Mouse (Mus musculus): ENCODE measurements around the gene Sik3. TPM values are rescaled to one million over a fixed set of nuclear protein-coding genes. Genes with fewer than 3 reads are reported as not detected.

Sik3 gene
- polyA plus RNA-seq, 1 experiment from 2014 or later, result 4.7 TPM

DNA sequence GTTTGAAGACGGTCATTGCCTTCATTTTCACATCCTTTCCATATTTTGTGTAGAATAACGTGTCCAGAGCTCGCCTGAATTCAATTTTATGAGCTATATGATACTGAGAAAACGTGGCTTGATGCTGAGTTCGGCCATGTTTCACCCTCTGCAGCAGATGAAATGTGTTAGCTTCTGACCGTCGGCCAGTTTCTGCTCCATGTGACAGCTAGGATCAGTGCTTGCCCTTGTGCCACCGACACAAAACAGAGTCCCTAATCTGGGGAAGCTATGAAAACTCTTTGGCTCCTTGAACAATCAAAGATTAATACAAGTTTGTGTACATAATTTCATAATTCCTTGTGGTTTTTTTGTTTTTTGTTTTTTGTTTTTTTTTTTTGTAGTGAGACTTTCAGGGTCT is 178.6 kb downstream of the Sik3 start:
- peaks cover 21% of the 10 kb centered on the region for H3K36me3 ChIP-seq
- 49% methylated on average over 8 of the region's 8 CpGs for WGBS
- H3K4me3 ChIP-seq, result no peak overlapping the region
- H3K4me1 ChIP-seq, result peaks cover 28% of the 10 kb centered on the region
- no peak overlapping the region for H3K4me2 ChIP-seq
- no peaks in the 10 kb centered on the region for H3K27me3 ChIP-seq (replicated peaks)
- ATAC-seq (ENCODE audit: extremely low read depth, insufficient number of reproducible peaks, low FRiP score, low TSS enrichment), result no peak
- H3K9ac ChIP-seq, result 0 out of 2 replicates have a peak overlapping the region, but pooled peaks have one; percentile 2
- no peaks in the 10 kb centered on the region for H3K9me3 ChIP-seq
- peak overlapping the region; percentile 56; the same call in 1 of the 2 replicates for H3K27ac ChIP-seq (replicated peaks)

- H3K27ac ChIP-seq (replicated peaks), result no peak overlapping the region
- ATAC-seq (ENCODE audit: extremely low read depth, insufficient number of reproducible peaks, low FRiP score, low TSS enrichment), result no peak
- 37% methylated on average over 1 of the region's 1 CpGs for WGBS
- no peaks in the 10 kb centered on the region for H3K9me3 ChIP-seq
- H3K9ac ChIP-seq, result no peak overlapping the region
- no peaks in the 10 kb centered on the region for H3K27me3 ChIP-seq (replicated peaks)
- no peak overlapping the region for H3K4me2 ChIP-seq
- peaks cover 32% of the 10 kb centered on the region for H3K4me1 ChIP-seq
- H3K36me3 ChIP-seq, result peaks cover 23% of the 10 kb centered on the region
- H3K4me3 ChIP-seq, result no peak overlapping the region
Measured at GRCm38 (mm10) chr9:46191644-46192043, 179.0 kb downstream of the Sik3 start.

DNA sequence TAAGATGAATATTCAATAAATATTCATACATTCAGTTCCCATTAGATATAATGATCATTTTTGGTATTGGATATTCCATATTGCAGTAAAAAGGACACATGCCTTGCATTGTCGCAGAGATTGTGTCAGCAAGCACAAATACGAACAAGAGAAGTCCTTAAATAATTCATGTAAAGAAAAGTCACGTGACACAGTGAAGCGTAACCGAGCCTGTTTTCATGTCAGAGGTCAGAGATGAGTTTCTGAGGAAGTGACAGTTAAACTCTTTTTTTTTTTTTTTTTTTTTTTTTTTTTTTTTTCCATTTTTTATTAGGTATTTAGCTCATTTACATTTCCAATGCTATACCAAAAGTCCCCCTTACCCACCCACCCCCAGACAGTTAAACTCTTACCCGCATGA is 180.0 kb downstream of the Sik3 start:
- H3K27ac ChIP-seq (replicated peaks), result no peak overlapping the region
- no peak overlapping the region for H3K4me2 ChIP-seq
- H3K4me3 ChIP-seq, result no peak overlapping the region
- peaks cover 42% of the 10 kb centered on the region for H3K4me1 ChIP-seq
- H3K9me3 ChIP-seq, result no peaks in the 10 kb centered on the region
- peaks cover 23% of the 10 kb centered on the region for H3K36me3 ChIP-seq
- ATAC-seq (ENCODE audit: extremely low read depth, insufficient number of reproducible peaks, low FRiP score, low TSS enrichment), result no peak
- no peak overlapping the region for H3K9ac ChIP-seq
- 86% methylated on average over 6 of the region's 6 CpGs for WGBS
- no peaks in the 10 kb centered on the region for H3K27me3 ChIP-seq (replicated peaks)

DNA sequence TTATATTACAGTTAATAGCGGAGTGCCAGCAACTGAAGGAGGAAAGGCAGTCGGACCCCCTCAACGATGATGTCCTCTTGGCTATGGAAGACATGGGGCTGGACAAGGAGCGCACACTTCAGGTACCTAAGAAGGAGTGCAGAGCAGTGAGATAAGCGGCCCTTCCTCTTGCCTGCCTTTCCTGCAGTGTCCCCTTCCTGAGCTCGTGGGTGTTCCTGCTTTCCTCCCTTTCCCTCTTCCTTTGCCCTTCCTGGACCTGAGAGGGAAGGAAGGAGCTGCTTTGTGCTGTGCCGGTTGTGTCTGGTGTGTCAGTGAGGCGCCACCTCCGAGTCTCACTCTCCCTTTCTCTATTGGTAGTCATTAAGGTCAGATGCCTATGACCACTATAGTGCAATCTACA is 182.2 kb downstream of the Sik3 start:
- Histone ChIP-seq H3K4me3 (no peak overlapping the region), H3K4me1 (peaks cover 63% of the 10 kb centered on the region), H3K27me3 (replicated peaks) (no peaks in the 10 kb centered on the region), H3K36me3 (peaks cover 41% of the 10 kb centered on the region), H3K9ac (0 out of 2 replicates have a peak overlapping the region, but pooled peaks have one; percentile 7), H3K27ac (replicated peaks) (no peak overlapping the region), H3K4me2 (no peak overlapping the region), H3K9me3 (no peaks in the 10 kb centered on the region)
- 69% methylated on average over 9 of the region's 9 CpGs for WGBS
- ATAC-seq (ENCODE audit: extremely low read depth, insufficient number of reproducible peaks, low FRiP score, low TSS enrichment), result no peak

- Histone ChIP-seq H3K27ac (replicated peaks) (peak overlapping the region; percentile 87), H3K36me3 (peaks cover 58% of the 10 kb centered on the region), H3K9me3 (no peaks in the 10 kb centered on the region), H3K27me3 (replicated peaks) (no peaks in the 10 kb centered on the region), H3K4me3 (peak overlapping the region; percentile 27), H3K4me1 (peaks cover 58% of the 10 kb centered on the region), H3K9ac (peak overlapping the region; percentile 61), H3K4me2 (peak overlapping the region; percentile 58)
- WGBS, result 16% methylated on average over 12 of the region's 12 CpGs
- ATAC-seq (ENCODE audit: extremely low read depth, insufficient number of reproducible peaks, low FRiP score, low TSS enrichment), result peak; percentile 32; the same call in 1 of the 2 replicates
Measured at GRCm38 (mm10) chr9:46196699-46197169, 184.1 kb downstream of the Sik3 start.

- peaks cover 69% of the 10 kb centered on the region for H3K36me3 ChIP-seq
- peaks cover 69% of the 10 kb centered on the region for H3K4me1 ChIP-seq
- ATAC-seq (ENCODE audit: extremely low read depth, insufficient number of reproducible peaks, low FRiP score, low TSS enrichment), result no peak
- no peaks in the 10 kb centered on the region for H3K9me3 ChIP-seq
- peak overlapping the region; percentile 12; the same call in 1 of the 2 replicates for H3K4me2 ChIP-seq
- 38% methylated on average over 9 of the region's 9 CpGs for WGBS
- H3K27ac ChIP-seq (replicated peaks), result peak overlapping the region; percentile 87
- no peaks in the 10 kb centered on the region for H3K27me3 ChIP-seq (replicated peaks)
- peak overlapping the region; percentile 33; the same call in 1 of the 2 replicates for H3K9ac ChIP-seq
- H3K4me3 ChIP-seq, result no peak overlapping the region
Measured at GRCm38 (mm10) chr9:46198461-46198860, 185.8 kb downstream of the Sik3 start.

- H3K4me1 ChIP-seq, result peaks cover 69% of the 10 kb centered on the region
- no peaks in the 10 kb centered on the region for H3K9me3 ChIP-seq
- peaks cover 71% of the 10 kb centered on the region for H3K36me3 ChIP-seq
- peak overlapping the region; percentile 87 for H3K27ac ChIP-seq (replicated peaks)
- 52% methylated on average over 7 of the region's 7 CpGs for WGBS
- no peak for ATAC-seq (ENCODE audit: extremely low read depth, insufficient number of reproducible peaks, low FRiP score, low TSS enrichment)
- H3K9ac ChIP-seq, result peak overlapping the region; percentile 33; the same call in 1 of the 2 replicates
- no peak overlapping the region for H3K4me2 ChIP-seq
- no peaks in the 10 kb centered on the region for H3K27me3 ChIP-seq (replicated peaks)
- H3K4me3 ChIP-seq, result no peak overlapping the region
Measured at GRCm38 (mm10) chr9:46198936-46199335, 186.3 kb downstream of the Sik3 start.

DNA sequence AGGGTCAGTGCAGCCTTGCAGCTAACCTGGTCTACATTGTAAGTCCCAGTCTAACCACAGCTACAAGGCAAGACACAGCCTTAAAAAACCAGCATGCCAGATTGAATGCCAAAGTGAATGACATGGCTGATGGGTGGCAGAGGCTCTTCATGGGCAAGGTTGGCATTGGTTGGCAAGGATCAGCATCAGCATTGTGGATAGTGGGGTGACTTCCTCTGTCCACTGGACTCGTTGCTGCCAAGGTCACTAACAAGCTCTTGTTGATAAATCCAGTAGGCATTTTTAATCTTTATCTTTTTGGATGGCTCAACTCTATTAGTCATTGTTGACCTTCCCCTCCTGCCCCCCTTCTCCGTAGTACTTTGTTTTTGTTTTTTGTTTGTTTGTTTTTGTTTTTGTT is 187.0 kb downstream of the Sik3 start:
- no peaks in the 10 kb centered on the region for H3K9me3 ChIP-seq
- WGBS, result 71% methylated on average over 2 of the region's 2 CpGs
- peaks cover 72% of the 10 kb centered on the region for H3K36me3 ChIP-seq
- ATAC-seq (ENCODE audit: extremely low read depth, insufficient number of reproducible peaks, low FRiP score, low TSS enrichment), result no peak
- no peak overlapping the region for H3K4me3 ChIP-seq
- H3K4me1 ChIP-seq, result peaks cover 69% of the 10 kb centered on the region
- no peak overlapping the region for H3K4me2 ChIP-seq
- no peak overlapping the region for H3K9ac ChIP-seq
- no peaks in the 10 kb centered on the region for H3K27me3 ChIP-seq (replicated peaks)
- no peak overlapping the region; the same call in 1 of the 2 replicates for H3K27ac ChIP-seq (replicated peaks)

DNA sequence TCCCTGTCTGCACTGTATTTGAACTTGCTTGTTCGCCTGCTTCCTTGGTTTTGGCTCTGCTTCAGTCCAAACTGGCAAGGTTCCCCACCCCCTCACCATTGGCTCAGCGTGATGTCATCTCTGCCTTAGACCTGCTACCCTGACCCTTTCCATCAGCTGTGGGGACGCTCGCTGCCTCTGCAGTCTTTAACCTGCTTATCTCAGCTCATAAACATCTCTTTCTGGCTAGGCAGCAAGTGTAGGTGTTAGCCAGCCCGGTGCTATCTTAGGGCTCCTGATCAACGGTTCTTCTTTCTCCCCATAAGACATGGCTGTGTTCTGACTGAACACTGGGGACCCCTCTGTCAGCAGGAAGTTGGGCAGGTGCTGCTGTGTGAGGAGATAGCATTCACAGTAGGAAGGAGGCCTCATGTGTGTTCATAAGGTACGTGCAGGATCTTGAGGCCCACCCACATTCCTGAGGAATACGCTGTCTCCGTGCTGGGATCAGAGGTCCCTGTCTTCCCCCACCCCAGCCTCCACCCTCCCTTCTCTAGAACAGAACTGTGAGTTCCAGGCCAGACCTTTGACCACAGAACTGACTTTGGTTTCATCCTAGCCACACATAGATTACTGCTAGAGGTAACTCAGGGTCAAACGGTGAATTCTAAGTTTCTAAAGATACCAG is 194.3 kb downstream of the Sik3 start:
- ATAC-seq (ENCODE audit: extremely low read depth, insufficient number of reproducible peaks, low FRiP score, low TSS enrichment), result no peak
- H3K27ac ChIP-seq (replicated peaks), result no peak overlapping the region

DNA sequence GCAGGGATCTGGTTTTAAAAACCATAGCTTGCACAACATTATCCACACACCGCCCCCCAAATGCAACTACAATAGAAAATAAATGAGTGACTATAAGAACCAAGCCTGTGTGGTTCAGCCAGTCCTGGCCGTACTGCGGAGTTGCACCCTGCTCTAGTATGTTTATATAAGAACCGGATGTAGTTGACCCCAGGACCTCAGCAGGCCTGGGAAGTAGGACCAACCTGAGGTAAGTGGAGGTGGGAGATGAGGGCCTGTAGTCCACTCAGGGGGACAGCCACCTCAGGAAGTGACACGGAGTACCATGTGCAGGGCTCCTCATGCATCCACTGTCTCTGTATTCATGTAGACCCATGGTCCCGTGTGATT is 194.9 kb downstream of the Sik3 start:
- Histone ChIP-seq H3K9ac (no peak overlapping the region), H3K9me3 (no peaks in the 10 kb centered on the region), H3K27me3 (replicated peaks) (no peaks in the 10 kb centered on the region), H3K4me1 (peaks cover 14% of the 10 kb centered on the region), H3K27ac (replicated peaks) (no peak overlapping the region), H3K36me3 (peaks cover 90% of the 10 kb centered on the region), H3K4me3 (no peak overlapping the region), H3K4me2 (no peak overlapping the region)
- ATAC-seq (ENCODE audit: extremely low read depth, insufficient number of reproducible peaks, low FRiP score, low TSS enrichment), result no peak
- 76% methylated on average over 6 of the region's 6 CpGs for WGBS

More for the DNA sequence above, 194.3 kb downstream of the Sik3 start:
- Histone ChIP-seq H3K36me3 (peaks cover 90% of the 10 kb centered on the region), H3K9ac (no peak overlapping the region), H3K27me3 (replicated peaks) (no peaks in the 10 kb centered on the region), H3K4me3 (no peak overlapping the region), H3K9me3 (no peaks in the 10 kb centered on the region), H3K4me2 (no peak overlapping the region), H3K4me1 (peaks cover 18% of the 10 kb centered on the region)
- 44% methylated on average over 10 of the region's 10 CpGs for WGBS

GRCm38 (mm10) chr9:46208401-46208974 is 195.9 kb downstream of the Sik3 start:
- Histone ChIP-seq H3K9ac (no peak overlapping the region), H3K9me3 (no peaks in the 10 kb centered on the region), H3K27me3 (replicated peaks) (no peaks in the 10 kb centered on the region), H3K4me1 (peaks cover 9% of the 10 kb centered on the region; the same call in 1 of the 2 replicates), H3K4me3 (no peak overlapping the region), H3K4me2 (no peak overlapping the region), H3K27ac (replicated peaks) (no peak overlapping the region), H3K36me3 (peaks cover 95% of the 10 kb centered on the region)
- no peak for ATAC-seq (ENCODE audit: extremely low read depth, insufficient number of reproducible peaks, low FRiP score, low TSS enrichment)
- WGBS, result 87% methylated on average over 13 of the region's 13 CpGs
